Mouse (Mus musculus) midbrain, postnatal 0 days (tissue): Measurements from ENCODE around the gene Abcb6. TPM values are rescaled to one million over a fixed set of nuclear protein-coding genes. Genes with fewer than 3 reads are reported as not detected.

Experiments
- ATAC-seq: fragments of 200-750 bp; cut with Nextera tagmentation; 2 replicates; pipeline ENCODE4 v1.8.0; 2017; ENCODE audit warnings: moderate number of reproducible peaks, mild to moderate bottlenecking, moderate TSS enrichment, moderate library complexity; ENCODE audit not compliant: low FRiP score
- DNase-seq: peaks from one replicate; pipeline ENCODE4 v3.0.0-alpha.2; 2015; ENCODE audit warnings: low spot score
- H3K27ac ChIP-seq: fragments of 300-500 bp; sonication (generic); 2 replicates; pipeline ENCODE4 v1.5.1; 2014; ENCODE audit warnings: low read depth, mild to moderate bottlenecking, low read length, mixed read lengths
- H3K27me3 ChIP-seq: fragments of 300-500 bp; sonication (generic); 2 replicates; pipeline ENCODE4 v1.6.1; 2014; ENCODE audit warnings: low read length, control low read depth, mixed read lengths; ENCODE audit not compliant: insufficient read depth
- H3K36me3 ChIP-seq: fragments of 300-500 bp; sonication (generic); 2 replicates; pipeline ENCODE4 v1.6.1; 2014; ENCODE audit warnings: low read length, control low read depth, mixed read lengths; ENCODE audit not compliant: insufficient read depth
- H3K4me1 ChIP-seq: fragments of 300-500 bp; sonication (generic); 2 replicates; pipeline ENCODE4 v1.6.1; 2014; ENCODE audit warnings: mild to moderate bottlenecking, control low read depth, antibody characterized with exemption, low read length, mixed read lengths; ENCODE audit not compliant: insufficient read depth
- H3K4me2 ChIP-seq: fragments of 300-500 bp; sonication (generic); 2 replicates; pipeline ENCODE4 v1.6.1; 2014; ENCODE audit warnings: low read depth, mild to moderate bottlenecking, low read length, mixed read lengths; ENCODE audit not compliant: poor library complexity, severe bottlenecking
- H3K4me3 ChIP-seq: fragments of 300-500 bp; sonication (generic); 2 replicates; pipeline ENCODE4 v1.5.1; 2014; ENCODE audit warnings: low read depth, mild to moderate bottlenecking, low read length, moderate library complexity
- H3K9ac ChIP-seq: fragments of 300-500 bp; sonication (generic); replicated peaks from 2 replicates; pipeline ENCODE4 v1.6.1; 2014; ENCODE audit warnings: mild to moderate bottlenecking, low read length, moderate library complexity, mixed read lengths; ENCODE audit not compliant: poor library complexity, severe bottlenecking
- H3K9me3 ChIP-seq: fragments of 300-500 bp; sonication (generic); 2 replicates; pipeline ENCODE4 v1.6.1; 2016; ENCODE audit warnings: low read length, control low read depth
- CTCF ChIP-seq: IDR thresholded peaks from 2 replicates; pipeline ENCODE4 v1.5.1; 2016; ENCODE audit warnings: antibody characterized with exemption, mild to moderate bottlenecking
- WGBS: fragments of 180-500 bp; shearing (Covaris S2); extraction: QIAGEN DNeasy Blood & Tissue Kit; methylation state at CpG from one replicate; pipeline ENCODE4 v1.1.7; 2014; 5-methylcytosine and 5-hydroxymethylcytosine counted together
- polyA plus RNA-seq: library from polyadenylated mRNA; unstranded; fragments of >200 nt; fragmentation: Nextera tagmentation; extraction: Ambion mirVana; gene quantifications from 2 replicates; pipeline ENCODE4 v1.2.1, GENCODE M21; 2015
- total RNA-seq: library from RNA; depleted of rRNA; stranded (reverse); fragments of >200 nt; gene quantifications from 2 replicates; pipeline ENCODE4 v1.2.3, GENCODE M21; 2014; rRNA removed

The Abcb6 gene
- total RNA-seq, result 43.5 and 44.6 TPM in 2 replicates
- 46.7 and 49.1 TPM in 2 replicates for polyA plus RNA-seq

DNA sequence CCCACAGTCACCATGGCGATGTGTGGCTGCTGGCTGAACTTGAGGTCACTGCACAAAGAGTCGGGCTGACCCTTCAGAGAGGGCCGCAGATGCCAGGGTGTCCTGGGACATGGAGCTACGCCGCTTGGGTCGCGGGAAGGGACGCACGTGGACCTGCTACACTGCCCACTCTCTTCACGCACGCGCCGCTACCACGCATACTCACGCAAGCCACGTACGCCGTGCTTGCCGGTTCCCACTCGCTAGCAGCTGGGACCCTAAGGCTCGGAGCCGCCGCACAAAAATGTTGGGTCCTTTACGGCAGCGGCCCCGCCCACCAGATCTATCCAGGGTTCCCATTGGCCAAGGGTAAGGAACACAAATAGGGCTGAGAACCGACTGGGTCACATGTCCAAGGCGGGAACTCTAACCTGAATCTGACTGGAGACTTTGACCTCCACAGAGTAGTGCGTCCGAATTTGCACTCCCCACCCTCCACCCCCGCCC lies at the start of gene Abcb6:
TSS of gene Abcb6 (minus strand) at position 288 of the 486 bp plus-strand sequence.
- Histone ChIP-seq H3K9ac (peak within 1 kb of the TSS; percentile 61), H3K4me3 (peak within 1 kb of the TSS; percentile 52), H3K27me3 (no peaks in the 10 kb centered on the region), H3K4me1 (no peaks in the 10 kb centered on the region), H3K27ac (0 out of 2 replicates have a peak within 1 kb of the TSS, but pooled peaks have one; percentile 8), H3K36me3 (peaks cover 64% of the 10 kb centered on the region), H3K9me3 (no peaks in the 10 kb centered on the region), H3K4me2 (peak within 1 kb of the TSS; percentile 80)
- 0% methylated on average over 31 of the region's 31 CpGs for WGBS
- DNase-seq (peak; percentile 96), ATAC-seq (peak; percentile 93)
- peak; percentile 18 for TF ChIP-seq CTCF

DNA sequence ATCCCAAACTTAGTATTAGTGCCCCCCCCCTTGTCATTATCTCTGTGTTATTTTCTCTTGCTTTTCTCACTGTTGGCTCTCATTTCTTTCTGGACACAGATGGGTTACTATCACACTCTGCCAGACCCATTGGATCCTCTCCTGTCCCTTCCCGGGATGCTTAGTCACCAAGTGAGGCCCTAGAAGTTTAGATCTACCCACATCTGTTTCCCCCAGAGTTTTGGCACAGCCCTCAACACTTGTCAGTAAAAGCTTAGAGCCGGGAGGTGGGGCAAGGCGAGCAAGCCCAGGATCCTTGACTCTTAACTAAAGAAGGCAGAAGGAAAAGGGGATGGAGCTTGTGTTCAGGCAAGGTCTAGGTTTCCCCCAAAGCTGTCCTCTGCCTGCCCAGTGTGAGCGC lies 49.0 kb upstream of the Abcb6 start:
- DNase-seq, result no peak
- no peak for TF ChIP-seq CTCF
- Histone ChIP-seq H3K9ac (no peak overlapping the region), H3K4me1 (no peaks in the 10 kb centered on the region), H3K4me2 (no peak overlapping the region), H3K36me3 (no peaks in the 10 kb centered on the region), H3K4me3 (no peak overlapping the region), H3K27me3 (no peaks in the 10 kb centered on the region), H3K27ac (no peak overlapping the region), H3K9me3 (no peaks in the 10 kb centered on the region)
- WGBS, result 81% methylated on average over 4 of the region's 4 CpGs
- no peak for ATAC-seq

DNA sequence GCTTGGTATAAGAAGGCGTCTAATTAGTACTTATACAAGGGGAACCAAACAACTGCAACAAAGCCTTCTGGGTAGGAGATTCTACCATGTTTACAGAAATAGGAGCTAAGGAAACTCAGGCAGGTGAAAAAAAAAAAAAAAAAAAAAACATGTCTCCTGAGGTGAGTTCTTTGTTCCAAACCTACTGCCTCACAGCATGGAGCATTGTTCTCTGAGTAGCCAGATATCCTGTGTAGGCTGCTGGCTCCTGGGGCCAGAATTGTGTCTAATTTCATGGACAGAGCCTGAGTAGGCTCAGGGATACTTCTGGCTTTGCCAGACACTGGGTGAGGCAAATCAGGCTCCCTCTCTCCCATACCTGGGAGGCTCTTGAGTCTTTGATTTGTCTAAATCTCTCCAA lies 47.5 kb upstream of the Abcb6 start:
- H3K4me2 ChIP-seq, result no peak overlapping the region
- DNase-seq (no peak), ATAC-seq (no peak)
- H3K9me3 ChIP-seq, result no peaks in the 10 kb centered on the region
- no peaks in the 10 kb centered on the region for H3K36me3 ChIP-seq
- WGBS, result 79% methylated on average over 1 of the region's 1 CpGs
- H3K4me1 ChIP-seq, result no peaks in the 10 kb centered on the region
- no peak overlapping the region for H3K4me3 ChIP-seq
- no peak for TF ChIP-seq CTCF
- no peaks in the 10 kb centered on the region; the same call in 1 of the 2 replicates for H3K27me3 ChIP-seq
- no peak overlapping the region for H3K9ac ChIP-seq
- H3K27ac ChIP-seq, result no peak overlapping the region

DNA sequence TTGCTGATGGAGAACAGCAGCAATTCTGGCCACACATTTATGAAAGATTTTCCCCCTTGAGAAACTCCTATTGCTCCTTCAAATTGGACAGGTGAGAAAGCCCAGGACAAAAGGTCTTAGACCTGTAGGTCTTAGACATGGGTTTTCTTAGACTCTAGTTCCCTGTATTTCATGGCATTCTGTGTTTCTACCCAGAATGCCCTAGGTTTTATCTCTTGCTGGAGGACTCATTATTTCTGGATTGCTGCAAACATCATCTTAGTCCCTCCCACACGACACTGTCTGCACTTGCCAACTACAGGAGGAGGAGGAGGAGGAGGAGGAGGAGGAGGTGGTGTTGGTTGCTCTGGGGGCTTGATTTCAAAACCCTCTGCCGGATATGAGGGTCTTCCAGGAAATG lies 45.9 kb upstream of the Abcb6 start:
- no peak for TF ChIP-seq CTCF

DNA sequence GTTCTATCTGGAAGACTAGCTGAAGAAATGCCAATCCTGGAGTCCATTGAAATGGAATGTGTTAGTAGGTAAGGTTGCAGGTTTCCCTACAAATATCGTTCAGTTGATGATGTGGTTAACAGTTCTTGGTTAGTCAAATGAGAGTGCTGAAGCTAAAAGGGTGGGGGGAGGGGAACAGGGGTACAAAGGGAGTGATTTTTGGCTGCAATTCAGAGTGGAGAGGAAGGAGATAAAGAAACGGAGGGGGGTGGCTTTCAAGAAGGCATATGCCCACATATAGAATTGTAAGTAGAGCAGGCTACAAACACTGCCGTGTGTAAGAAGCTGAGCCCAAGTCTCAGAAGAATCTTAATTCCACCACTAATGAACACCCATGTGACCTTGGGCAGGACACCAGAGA lies 45.3 kb upstream of the Abcb6 start:
- Histone ChIP-seq H3K9me3 (no peaks in the 10 kb centered on the region), H3K27me3 (peaks cover 12% of the 10 kb centered on the region), H3K36me3 (no peaks in the 10 kb centered on the region), H3K9ac (no peak overlapping the region), H3K27ac (no peak overlapping the region), H3K4me1 (no peaks in the 10 kb centered on the region), H3K4me2 (no peak overlapping the region), H3K4me3 (no peak overlapping the region)
- WGBS, result 55% methylated on average over 3 of the region's 3 CpGs
- no peak for TF ChIP-seq CTCF
- ATAC-seq, result no peak
- no peak for DNase-seq

More for the DNA sequence above, 45.9 kb upstream of the Abcb6 start:
- no peaks in the 10 kb centered on the region for H3K9me3 ChIP-seq
- peaks cover 5% of the 10 kb centered on the region for H3K27me3 ChIP-seq
- no peak overlapping the region for H3K9ac ChIP-seq
- H3K36me3 ChIP-seq, result no peaks in the 10 kb centered on the region
- H3K27ac ChIP-seq, result no peak overlapping the region
- ATAC-seq (no peak), DNase-seq (no peak)
- no peak overlapping the region for H3K4me3 ChIP-seq
- WGBS, result 70% methylated on average over 2 of the region's 2 CpGs
- no peaks in the 10 kb centered on the region for H3K4me1 ChIP-seq
- H3K4me2 ChIP-seq, result no peak overlapping the region

DNA sequence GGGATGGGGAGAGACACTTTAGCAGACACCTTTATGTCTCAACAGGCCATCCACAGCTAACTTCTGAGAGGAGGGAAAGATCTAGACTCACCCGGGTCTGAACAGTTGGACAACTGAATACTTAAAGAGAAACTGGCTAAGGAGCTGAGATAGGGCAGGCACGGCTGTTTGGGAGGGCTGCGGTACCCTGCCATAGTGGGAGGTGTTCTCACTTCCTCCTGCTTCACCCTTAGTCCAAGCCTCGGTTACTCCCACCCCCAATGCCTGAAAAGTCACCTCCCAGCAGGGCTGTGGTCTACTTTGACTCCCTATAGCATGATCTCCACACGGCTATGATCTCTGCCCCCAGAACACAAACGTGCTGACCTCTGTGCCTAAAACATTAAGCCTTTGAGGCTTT lies 43.3 kb upstream of the Abcb6 start:
- no peaks in the 10 kb centered on the region for H3K36me3 ChIP-seq
- H3K4me2 ChIP-seq, result no peak overlapping the region
- H3K4me3 ChIP-seq, result no peak overlapping the region
- peaks cover 12% of the 10 kb centered on the region for H3K27me3 ChIP-seq
- no peak for TF ChIP-seq CTCF
- WGBS, result 65% methylated on average over 6 of the region's 6 CpGs
- ATAC-seq (no peak), DNase-seq (no peak)
- 0 out of 2 replicates have a peak, but pooled peaks cover 4% of the 10 kb centered on the region for H3K4me1 ChIP-seq
- H3K9me3 ChIP-seq, result no peaks in the 10 kb centered on the region
- H3K27ac ChIP-seq, result no peak overlapping the region
- H3K9ac ChIP-seq, result no peak overlapping the region
